Mouse (Mus musculus): ENCODE results near the gene Tm7sf3.

Gene Tm7sf3

GRCm38 (mm10) chr6:146660591-146660990 is 18.0 kb upstream of the Tm7sf3 start:
- DNase-seq (ENCODE audit: low read depth, low spot score) = no peak

DNA sequence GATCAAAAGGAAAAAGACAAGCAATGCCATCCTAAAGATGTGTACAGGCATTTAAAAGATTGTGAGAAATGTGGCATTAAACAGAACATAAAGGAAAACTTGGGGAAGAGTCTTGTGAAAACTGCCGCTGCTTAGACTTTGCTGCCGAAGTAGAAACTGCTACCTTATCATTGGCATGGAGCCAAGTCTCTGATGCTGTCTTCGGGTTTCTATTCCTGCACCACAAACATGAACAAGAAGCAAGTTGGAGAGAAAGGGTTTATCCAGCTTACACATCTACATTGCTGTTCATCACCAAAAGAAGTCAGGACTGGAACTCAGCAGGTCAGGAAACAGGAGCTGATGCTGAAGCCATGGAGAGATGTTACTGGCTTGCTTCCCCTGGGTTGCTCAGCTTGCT is 10.6 kb upstream of the Tm7sf3 start:
- DNase-seq (ENCODE audit: low read depth, low spot score) = no peak

- no peak for DNase-seq (ENCODE audit: low read depth, low spot score)
Observed at GRCm38 (mm10) chr6:146651431-146651830, 8.8 kb upstream of the Tm7sf3 start.

GRCm38 (mm10) chr6:146650013-146650412 is 7.4 kb upstream of the Tm7sf3 start:
- no peak for DNase-seq (ENCODE audit: low read depth, low spot score)

DNA sequence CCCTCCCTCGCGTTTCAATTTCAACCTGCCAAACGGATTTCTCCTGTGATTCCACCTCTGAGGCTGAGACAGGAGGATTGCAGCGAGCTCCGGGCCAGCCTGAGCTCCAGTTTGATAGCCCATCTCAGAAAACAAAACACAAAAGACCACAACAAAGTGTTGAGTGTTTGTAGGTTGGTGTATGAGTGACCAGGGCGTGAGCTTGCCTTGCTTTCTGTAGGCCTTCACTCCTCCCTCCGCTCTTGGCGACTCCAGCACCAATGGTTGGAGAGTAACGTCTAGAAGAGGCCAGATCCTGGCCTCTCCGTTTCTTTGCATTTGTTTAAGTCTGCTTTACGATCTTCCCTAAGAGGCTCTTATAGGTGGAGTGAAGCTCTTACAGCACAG is 553 bp upstream of the Tm7sf3 start:
- no peak for DNase-seq (ENCODE audit: low read depth, low spot score)

- no peak for DNase-seq (ENCODE audit: low read depth, low spot score)
Observed at GRCm38 (mm10) chr6:146641621-146642210, 908 bp downstream of the Tm7sf3 start.

DNA sequence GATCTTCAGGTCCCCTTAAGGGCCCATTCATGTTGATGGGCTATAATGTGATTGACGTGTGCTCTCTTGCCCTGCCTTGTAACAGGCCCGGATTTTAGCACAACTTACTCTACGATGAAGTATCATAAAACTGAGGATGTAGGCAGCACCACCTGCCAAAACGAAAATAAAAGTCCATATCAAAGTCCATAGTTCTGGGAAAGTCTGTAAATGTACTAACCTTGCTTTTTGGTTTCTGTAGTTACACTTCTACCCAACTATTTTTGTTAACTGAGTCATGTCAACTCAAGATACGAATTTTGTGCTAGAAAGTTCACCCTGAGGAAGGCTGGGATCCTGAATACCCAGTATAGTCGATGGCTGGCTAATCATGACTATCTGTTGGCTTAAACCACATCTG is 1.6 kb downstream of the Tm7sf3 start:
- no peak for DNase-seq (ENCODE audit: low read depth, low spot score)

DNA sequence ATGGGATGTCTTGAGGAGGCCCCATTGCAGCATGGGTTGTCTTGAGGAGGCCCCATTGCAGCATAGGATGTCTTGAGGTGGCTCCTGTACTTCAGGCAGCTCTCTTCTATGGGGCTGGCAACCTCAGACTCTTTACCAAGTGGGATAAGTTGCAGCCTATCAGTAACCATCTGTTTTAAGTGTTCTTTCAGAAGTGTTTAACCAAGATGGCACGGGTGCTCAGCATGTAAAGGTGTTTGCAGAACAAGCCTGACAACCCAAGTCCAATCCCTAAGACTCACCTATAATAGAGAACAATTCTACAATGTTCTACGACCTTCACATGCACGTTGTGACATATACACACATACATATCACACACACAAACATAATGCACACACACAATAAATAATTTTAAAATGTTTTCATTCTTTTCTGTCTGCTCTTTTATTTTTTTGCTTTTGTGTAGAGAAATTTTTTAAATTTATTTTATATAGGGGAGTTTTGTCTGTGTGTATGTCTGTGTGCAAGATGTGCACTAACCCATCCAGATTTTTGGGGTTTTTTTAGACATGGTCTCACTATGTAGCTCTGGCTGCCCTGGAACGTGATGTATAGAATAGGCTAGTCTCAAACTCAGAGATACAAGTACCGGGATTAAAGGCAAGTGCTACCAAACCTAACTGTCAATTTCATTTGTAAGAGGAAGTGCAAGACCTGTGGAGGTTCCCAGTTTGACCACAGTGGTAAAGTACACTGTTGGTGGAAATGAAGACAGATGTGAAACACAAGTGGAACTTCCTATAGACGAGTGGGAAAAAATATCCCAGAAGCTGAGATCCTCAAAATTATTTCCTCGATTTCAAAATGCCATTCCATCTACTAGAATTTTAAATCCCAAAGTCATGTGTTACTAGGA is 2.3 kb downstream of the Tm7sf3 start:
- DNase-seq (ENCODE audit: low read depth, low spot score) = no peak

GRCm38 (mm10) chr6:146636482-146636881 is 6.1 kb downstream of the Tm7sf3 start:
- no peak for DNase-seq (ENCODE audit: low read depth, low spot score)

GRCm38 (mm10) chr6:146634759-146635606 is 7.6 kb downstream of the Tm7sf3 start:
- DNase-seq (ENCODE audit: low read depth, low spot score) = no peak

DNA sequence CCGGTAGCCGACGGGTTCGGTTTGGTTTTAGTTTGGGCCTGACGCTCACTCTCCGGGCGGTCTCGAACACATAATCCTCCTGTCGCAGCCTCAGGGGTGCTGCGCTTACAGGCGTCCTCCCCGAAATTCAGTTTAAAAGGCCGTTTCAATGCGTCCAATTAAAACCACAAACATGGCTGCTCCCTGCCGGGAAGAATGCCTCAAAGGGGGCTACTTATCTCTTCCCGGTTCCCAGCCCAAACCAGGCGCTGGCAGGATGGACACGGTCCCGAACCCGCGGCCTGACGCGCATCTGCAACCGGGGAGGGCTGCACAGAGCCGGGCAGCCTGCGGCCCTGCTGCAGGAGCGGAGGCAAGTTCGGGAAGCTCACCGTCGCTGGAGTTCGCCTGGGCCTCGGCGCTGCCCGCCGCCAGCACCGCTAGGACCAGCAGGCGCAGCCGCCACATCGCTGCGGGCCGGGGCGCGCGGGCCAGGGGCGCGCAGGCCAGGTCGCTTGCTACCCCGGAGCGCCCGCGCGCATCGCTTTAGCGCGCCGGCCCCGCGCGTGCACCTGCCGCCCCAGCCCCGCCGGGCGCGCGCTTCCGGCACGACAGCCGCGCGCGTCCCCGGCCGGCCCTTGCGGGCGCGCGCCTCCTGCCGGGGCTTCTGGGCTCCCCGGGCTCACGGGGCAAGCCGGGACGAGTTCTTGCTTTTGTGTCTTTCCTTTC is 8.5 kb downstream of the Tm7sf3 start:
- DNase-seq (ENCODE audit: low read depth, low spot score) = peak; percentile 32

- peak; percentile 71 for DNase-seq (ENCODE audit: low read depth, low spot score)
Observed at GRCm38 (mm10) chr6:146633629-146634014, 9.0 kb downstream of the Tm7sf3 start.

DNA sequence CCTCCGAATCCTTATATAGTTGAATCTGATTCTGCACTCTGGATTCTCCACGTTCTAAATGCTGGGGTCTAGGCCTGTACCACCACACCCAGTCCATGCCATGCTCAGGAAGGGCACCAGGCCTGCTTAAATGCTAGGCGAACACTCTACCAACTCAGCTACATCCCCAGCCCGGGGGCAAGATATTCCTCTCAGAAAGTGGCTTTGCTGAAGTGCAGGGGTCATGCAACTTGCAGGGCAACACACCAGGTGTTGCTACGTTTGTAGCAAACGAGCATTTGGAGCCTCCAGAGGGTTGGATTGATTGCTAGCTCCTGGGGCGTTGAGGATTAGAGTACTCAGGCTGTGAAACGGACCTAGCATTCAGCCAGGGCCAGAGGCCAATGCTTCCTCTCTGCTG is 9.5 kb downstream of the Tm7sf3 start:
- DNase-seq (ENCODE audit: low read depth, low spot score) = no peak

DNA sequence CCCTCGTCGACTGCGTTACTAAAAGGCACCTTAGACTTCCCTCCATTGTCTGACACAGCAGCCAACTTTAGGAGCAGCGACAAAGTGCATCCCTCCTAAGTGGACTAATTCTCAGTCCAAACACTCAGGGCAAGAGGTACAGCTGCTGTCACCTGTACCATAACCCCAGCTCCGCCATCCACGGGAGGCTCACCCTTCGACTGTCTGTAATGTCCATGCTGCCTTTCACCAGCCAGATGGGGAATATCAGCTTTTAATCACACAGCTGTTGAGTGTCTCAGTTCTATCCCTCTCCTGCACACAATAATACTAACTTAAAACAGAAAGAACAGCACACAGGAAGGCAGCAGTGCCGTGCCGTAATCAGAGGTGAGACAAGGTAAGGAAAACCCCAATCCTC is 10.2 kb downstream of the Tm7sf3 start:
- no peak for DNase-seq (ENCODE audit: low read depth, low spot score)

DNA sequence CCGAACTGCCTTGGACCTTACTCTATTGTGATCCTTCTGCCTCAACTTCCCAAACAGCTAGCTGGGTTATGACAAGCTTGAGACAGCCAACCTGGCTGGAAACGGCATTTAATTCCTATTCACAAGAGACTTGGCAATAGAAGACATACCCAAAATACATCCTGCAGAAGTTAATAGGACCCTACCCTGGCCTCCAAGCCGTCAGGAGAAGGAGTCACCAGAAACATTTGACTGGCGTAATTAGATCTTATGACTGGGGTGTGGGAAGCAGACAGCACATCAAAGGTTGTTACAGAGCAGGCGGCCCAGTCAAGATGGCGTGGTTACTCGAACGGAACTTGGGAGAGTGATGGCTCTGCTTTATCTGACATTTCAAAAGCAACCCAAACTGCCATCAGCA is 10.8 kb downstream of the Tm7sf3 start:
- DNase-seq (ENCODE audit: low read depth, low spot score) = no peak

- DNase-seq (ENCODE audit: low read depth, low spot score) = no peak
Observed at GRCm38 (mm10) chr6:146630961-146631360, 11.7 kb downstream of the Tm7sf3 start.

GRCm38 (mm10) chr6:146629781-146630756 is 12.6 kb downstream of the Tm7sf3 start:
- DNase-seq (ENCODE audit: low read depth, low spot score) = no peak

- no peak for DNase-seq (ENCODE audit: low read depth, low spot score)
Observed at GRCm38 (mm10) chr6:146628123-146628522, 14.5 kb downstream of the Tm7sf3 start.

GRCm38 (mm10) chr6:146616670-146617069 is 26.0 kb downstream of the Tm7sf3 start:
- DNase-seq (ENCODE audit: low read depth, low spot score) = no peak

DNA sequence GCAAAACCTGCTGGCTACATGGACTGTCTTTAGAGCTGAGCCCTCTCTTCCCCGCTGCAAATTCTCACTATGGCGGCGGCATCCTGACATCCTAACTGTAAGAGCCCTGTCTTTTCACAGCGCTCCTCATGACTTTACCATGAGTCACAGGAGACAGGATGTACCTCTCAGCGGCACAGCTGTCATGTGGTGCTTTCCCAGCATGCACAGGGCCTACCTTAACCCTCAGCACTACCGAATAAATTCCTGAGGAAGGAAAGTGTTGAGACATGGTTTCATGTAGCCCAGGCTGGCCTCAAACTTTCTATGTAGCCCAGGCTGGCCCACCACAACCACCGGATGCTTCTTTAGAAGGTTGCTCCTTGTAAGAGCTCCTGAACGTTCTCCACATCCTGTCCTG is 26.7 kb downstream of the Tm7sf3 start:
- no peak for DNase-seq (ENCODE audit: low read depth, low spot score)

DNA sequence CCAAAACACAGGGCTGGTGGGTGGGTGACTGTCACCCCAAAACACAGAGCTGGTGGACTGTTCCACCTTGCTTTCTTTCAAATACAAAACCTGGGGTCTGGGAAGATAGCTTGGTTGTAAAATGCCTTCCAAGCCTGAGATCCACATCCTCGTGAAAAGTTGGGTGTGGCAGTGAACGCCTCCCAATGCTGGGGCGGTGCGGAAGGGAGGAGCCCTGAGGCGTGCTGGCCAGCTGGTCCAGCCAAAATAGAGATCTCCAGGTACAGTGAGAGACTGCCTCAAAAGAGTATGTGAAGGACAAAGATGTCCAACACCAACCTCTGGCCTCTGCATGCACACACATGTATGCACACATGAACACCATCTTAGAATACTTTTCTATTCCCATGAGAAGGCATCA is 28.1 kb downstream of the Tm7sf3 start:
- no peak for DNase-seq (ENCODE audit: low read depth, low spot score)

Data from telencephalon, adult 2 months (tissue).